Mouse (Mus musculus) cerebellum, adult 2 months (tissue): ENCODE data around the gene Apoc4.

Source experiments
- CTCF ChIP-seq: fragments of 200-500 bp; IDR thresholded peaks from 2 replicates; pipeline ENCODE4 v1.5.1; 2011; ENCODE audit warnings: low read depth, mild to moderate bottlenecking, control low read depth, low read length, moderate library complexity, borderline replicate concordance; ENCODE audit not compliant: insufficient read depth
- POLR2A ChIP-seq: fragments of 200-500 bp; IDR thresholded peaks from 2 replicates; pipeline ENCODE4 v1.6.1; 2011; ENCODE audit warnings: low read length, control low read depth, borderline replicate concordance; ENCODE audit not compliant: insufficient read depth

DNA sequence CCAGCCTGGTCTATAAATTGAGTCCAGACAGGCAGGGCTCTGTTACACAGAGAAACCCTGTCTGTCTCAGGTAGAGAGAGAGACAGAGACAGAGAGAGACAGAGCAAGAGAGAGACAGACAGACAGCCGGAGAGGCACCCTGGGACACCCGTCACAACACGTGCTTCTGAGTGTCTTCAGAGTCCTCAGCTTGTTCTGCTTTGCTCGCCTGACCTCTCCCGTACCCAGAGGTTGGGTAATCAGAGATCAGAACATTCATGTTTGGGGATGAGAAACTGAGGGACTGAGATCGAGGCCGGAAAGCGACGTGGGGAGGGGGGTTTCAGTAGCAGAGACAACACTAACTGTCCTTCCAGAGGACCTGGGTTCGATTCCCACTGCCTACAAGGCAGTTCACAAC lies 5.5 kb downstream of the Apoc4 start:
- no peak for TF ChIP-seq CTCF
- TF ChIP-seq POLR2A = no peak
